Mouse (Mus musculus) cerebellum, adult 18-20 months (tissue): Measurements from ENCODE around the gene Smpd2.

ENCODE experiments used
- DNase-seq, 2 experiments: peaks; one replicate each; pipeline ENCODE4 v3.0.0; 2021

The Smpd2 gene

GRCm38 (mm10) chr10:41489708-41490517 is at the start of gene Smpd2, which contains the start of gene Ppil6:
Smpd2 (minus strand) TSS chr10:41490369.
Ppil6 (plus strand) TSS chr10:41490439.
- DNase-seq = peak; percentile 91 to 92

GRCm38 (mm10) chr10:41538986-41539385 is 48.8 kb upstream of the Smpd2 start:
- no peak for DNase-seq

GRCm38 (mm10) chr10:41537983-41538330 is 47.8 kb upstream of the Smpd2 start:
- DNase-seq = no peak

GRCm38 (mm10) chr10:41537226-41537982 is 47.2 kb upstream of the Smpd2 start:
- DNase-seq = no peak

- DNase-seq = no peak
These were observed 46.5 kb upstream of the Smpd2 start for GRCm38 (mm10) chr10:41536714-41537113.

GRCm38 (mm10) chr10:41535991-41536390 is 45.8 kb upstream of the Smpd2 start:
- no peak for DNase-seq

GRCm38 (mm10) chr10:41529972-41530371 is 39.8 kb upstream of the Smpd2 start:
- no peak for DNase-seq

GRCm38 (mm10) chr10:41525696-41526095 is 35.5 kb upstream of the Smpd2 start:
- DNase-seq = no peak

- no peak for DNase-seq
These were observed 33.2 kb upstream of the Smpd2 start for GRCm38 (mm10) chr10:41523386-41523785.

- DNase-seq = no peak
These were observed 30.2 kb upstream of the Smpd2 start for GRCm38 (mm10) chr10:41520410-41520673.

- DNase-seq = peak in 1 of 2 experiments; percentile 51
These were observed 29.7 kb upstream of the Smpd2 start for GRCm38 (mm10) chr10:41519640-41520409.

GRCm38 (mm10) chr10:41518981-41519618 is 28.9 kb upstream of the Smpd2 start, which contains the start of gene Cd164:
Cd164 (plus strand) TSS chr10:41519414.
- DNase-seq = peak; percentile 87 to 94

- peak in 1 of 2 experiments; percentile 84 for DNase-seq
These were observed 28.4 kb upstream of the Smpd2 start for GRCm38 (mm10) chr10:41518508-41518980.

- no peak for DNase-seq
These were observed 24.8 kb upstream of the Smpd2 start for GRCm38 (mm10) chr10:41514921-41515320.

- no peak for DNase-seq
These were observed 24.1 kb upstream of the Smpd2 start for GRCm38 (mm10) chr10:41514301-41514700.

- DNase-seq = no peak
These were observed 19.0 kb upstream of the Smpd2 start for GRCm38 (mm10) chr10:41509160-41509559.

- peak; percentile 74 to 86 for DNase-seq
These were observed 15.3 kb upstream of the Smpd2 start for GRCm38 (mm10) chr10:41505446-41505845.

- DNase-seq = no peak
These were observed 14.8 kb upstream of the Smpd2 start for GRCm38 (mm10) chr10:41504996-41505395.

GRCm38 (mm10) chr10:41500941-41501340 is 10.8 kb upstream of the Smpd2 start:
- no peak for DNase-seq

GRCm38 (mm10) chr10:41491111-41491510 is 942 bp upstream of the Smpd2 start:
- DNase-seq = no peak

GRCm38 (mm10) chr10:41490518-41490873 is 327 bp upstream of the Smpd2 start:
- no peak for DNase-seq

GRCm38 (mm10) chr10:41489294-41489693 is 875 bp downstream of the Smpd2 start:
- no peak for DNase-seq

- no peak for DNase-seq
These were observed 1.3 kb downstream of the Smpd2 start for GRCm38 (mm10) chr10:41488877-41489276.
